Mouse (Mus musculus) CH12.LX (cell line): ENCODE data around the gene Hoxa7. TPM values are rescaled to one million over a fixed set of nuclear protein-coding genes. Genes with fewer than 3 reads are reported as not detected.

Source experiments
- DNase-seq: peaks from one replicate; pipeline ENCODE4 v3.0.0-alpha.2; 2013; ENCODE audit errors: extremely low read depth
- H3K27ac ChIP-seq: 2 replicates; pipeline ENCODE4 v1.5.1; 2012; ENCODE audit warnings: low read depth, mild to moderate bottlenecking, control low read depth, moderate library complexity; ENCODE audit not compliant: insufficient read depth
- H3K27me3 ChIP-seq: replicated peaks from 2 replicates; pipeline ENCODE3; 2012; ENCODE audit warnings: inconsistent platforms
- H3K36me3 ChIP-seq, 2 experiments: replicated peaks in 1 of 2; 2 replicates each; pipeline versions ENCODE3 to v1.6.1; 2012; ENCODE audit warnings: inconsistent platforms in 1 of 2, low read length in 1 of 2, mild to moderate bottlenecking in 1 of 2, mixed read lengths in 1 of 2, moderate library complexity in 1 of 2; ENCODE audit not compliant: control insufficient read depth in 1 of 2, insufficient read depth in 1 of 2
- H3K4me1 ChIP-seq, 2 experiments: 2 replicates each; pipeline ENCODE4 v1.6.1; 2012; ENCODE audit warnings: inconsistent platforms in 1 of 2, moderate library complexity in 1 of 2; ENCODE audit not compliant: insufficient read depth in 2 of 2, control insufficient read depth in 1 of 2
- H3K4me2 ChIP-seq: 2 replicates; pipeline ENCODE4 v1.6.1; 2012; ENCODE audit warnings: low read depth, mild to moderate bottlenecking, control low read depth; ENCODE audit not compliant: poor library complexity, insufficient read depth, severe bottlenecking
- H3K4me3 ChIP-seq, 3 experiments: fragments of 150-350 bp in 1 of 3; sonication (generic) in 1 of 3; replicated peaks in 1 of 3; 2 replicates each; pipeline versions ENCODE3 to v1.5.1; 2011 to 2012; ENCODE audit warnings: low read depth in 2 of 3, low read length in 2 of 3, mild to moderate bottlenecking in 2 of 3, moderate library complexity in 2 of 3, control low read depth in 1 of 3, improper control_type of control experiment in 1 of 3, inconsistent platforms in 1 of 3, mixed read lengths in 1 of 3; ENCODE audit not compliant: poor library complexity in 1 of 3
- H3K79me2 ChIP-seq: replicated peaks from 2 replicates; pipeline ENCODE4 v1.6.1; 2012; ENCODE audit warnings: mild to moderate bottlenecking, moderate library complexity; ENCODE audit not compliant: control insufficient read depth, poor library complexity, insufficient read depth, severe bottlenecking; ENCODE audit errors: extremely low read depth
- H3K9ac ChIP-seq: 2 replicates; pipeline ENCODE4 v1.6.1; 2012; ENCODE audit warnings: low read depth, mild to moderate bottlenecking, control low read depth, moderate library complexity; ENCODE audit not compliant: insufficient read depth
- H3K9me3 ChIP-seq: replicated peaks from 2 replicates; pipeline ENCODE3; 2012; ENCODE audit warnings: low read length, inconsistent platforms, mixed read lengths
- ELF1 ChIP-seq: IDR thresholded peaks from 2 replicates; pipeline ENCODE4 v1.6.1; 2014; ENCODE audit warnings: low read depth, mild to moderate bottlenecking, inconsistent platforms, low read length, improper control_type of control experiment
- EP300 ChIP-seq: IDR thresholded peaks from 2 replicates; pipeline ENCODE4 v1.6.1; 2011; ENCODE audit warnings: low read length, improper control_type of control experiment
- ETS1 ChIP-seq: conservative IDR thresholded peaks from 2 replicates; pipeline ENCODE4 v1.6.1; 2012; ENCODE audit warnings: low read depth, mild to moderate bottlenecking, inconsistent platforms, low read length, improper control_type of control experiment, moderate library complexity
- HCFC1 ChIP-seq: IDR thresholded peaks from 2 replicates; pipeline ENCODE4 v1.6.1; 2012; ENCODE audit warnings: low read depth, mild to moderate bottlenecking, inconsistent platforms, low read length, improper control_type of control experiment
- IRF4 ChIP-seq: IDR thresholded peaks from 2 replicates; pipeline ENCODE4 v1.6.1; 2014; ENCODE audit warnings: low read depth, mild to moderate bottlenecking, inconsistent platforms, low read length, improper control_type of control experiment
- MAFK ChIP-seq: IDR thresholded peaks from 2 replicates; pipeline ENCODE4 v1.6.1; 2011; ENCODE audit warnings: low read length, improper control_type of control experiment; ENCODE audit not compliant: insufficient replicate concordance
- MAZ ChIP-seq: IDR thresholded peaks from 2 replicates; pipeline ENCODE4 v1.6.1; 2012; ENCODE audit warnings: low read depth, mild to moderate bottlenecking, inconsistent platforms, low read length, improper control_type of control experiment, moderate library complexity
- MYC ChIP-seq: IDR thresholded peaks from 2 replicates; pipeline ENCODE4 v1.6.1; 2011; ENCODE audit warnings: low read depth, mild to moderate bottlenecking, improper control_type of control experiment, low read length
- NELFE ChIP-seq: IDR thresholded peaks from 2 replicates; pipeline ENCODE4 v1.6.1; 2011; ENCODE audit warnings: low read depth, low read length, improper control_type of control experiment
- RAD21 ChIP-seq: IDR thresholded peaks from 2 replicates; pipeline ENCODE4 v1.6.1; 2011; ENCODE audit warnings: low read depth, mild to moderate bottlenecking, low read length, improper control_type of control experiment, moderate library complexity
- SMC3 ChIP-seq: IDR thresholded peaks from 2 replicates; pipeline ENCODE4 v1.6.1; 2011; ENCODE audit warnings: low read depth, low read length, improper control_type of control experiment
- UBTF ChIP-seq: IDR thresholded peaks from 2 replicates; pipeline ENCODE4 v1.6.1; 2012; ENCODE audit warnings: low read depth, mild to moderate bottlenecking, inconsistent platforms, low read length, improper control_type of control experiment, moderate library complexity
- USF1 ChIP-seq: IDR thresholded peaks from 2 replicates; pipeline ENCODE4 v1.6.1; 2014; ENCODE audit warnings: low read depth, mild to moderate bottlenecking, inconsistent platforms, low read length, improper control_type of control experiment
- ZC3H11A ChIP-seq: IDR thresholded peaks from 2 replicates; pipeline ENCODE4 v1.6.1; 2012; ENCODE audit warnings: low read depth, mild to moderate bottlenecking, inconsistent platforms, low read length, improper control_type of control experiment
- ZKSCAN1 ChIP-seq: IDR thresholded peaks from 2 replicates; pipeline ENCODE4 v1.6.1; 2012; ENCODE audit warnings: low read depth, inconsistent platforms, low read length, improper control_type of control experiment, borderline replicate concordance
- ZNF384 ChIP-seq: IDR thresholded peaks from 2 replicates; pipeline ENCODE4 v1.6.1; 2012; ENCODE audit warnings: low read depth, low read length, improper control_type of control experiment, inconsistent platforms
- dilution Hi-C: fragments of 300-500 bp; cut with MboI; formaldehyde crosslinking; loops from 2 replicates; pipeline ENCODE4 v1.14.3; 2020; ENCODE audit warnings: low sequenced_read_pairs; ENCODE audit not compliant: extremely low pct_unique_long_range_greater_than_20kb, extremely low pct_ligation_motif_present
- in situ Hi-C: fragments of 300-500 bp; cut with MboI; formaldehyde crosslinking; loops from 3 replicates; pipeline ENCODE4 v1.14.3; 2019; ENCODE audit warnings: low sequenced_read_pairs, low pct_ligation_motif_present, low pct_unique_long_range_greater_than_20kb, mixed read lengths
- polyA plus RNA-seq: library from polyadenylated mRNA; unstranded; fragments of >175 nt; gene quantifications from 2 replicates; pipeline ENCODE4 v1.2.1, GENCODE M21; 2012; ENCODE audit warnings: low read depth; ENCODE audit not compliant: insufficient read length
- total RNA-seq, 2 experiments: library from RNA; depleted of rRNA; stranded (reverse); fragments of 300-350 nt in 1 of 2; fragments of >200 nt in 1 of 2; gene quantifications; 2 replicates each; pipeline ENCODE4 v1.2.3; 2012 to 2014

Gene Hoxa7
- total and polyA plus RNA-seq, 3 experiments: 1.0 to 1.4 (median 1.1) TPM

- Histone ChIP-seq H3K36me3 (peaks cover 11 to 77% of the 10 kb centered on the region in 2 experiments), H3K9me3 (peaks cover 58% of the 10 kb centered on the region), H3K4me3 (no peak overlapping the region), H3K79me2 (no peaks in the 10 kb centered on the region), H3K4me2 (no peak overlapping the region), H3K27ac (no peak overlapping the region), H3K27me3 (no peaks in the 10 kb centered on the region), H3K4me1 (no peaks in the 10 kb centered on the region), H3K9ac (no peak overlapping the region)
- TF ChIP-seq NELFE (no peak), ZC3H11A (no peak), RAD21 (no peak), ZKSCAN1 (no peak), ELF1 (no peak), SMC3 (no peak), ETS1 (no peak), MAZ (no peak), EP300 (no peak), HCFC1 (no peak), IRF4 (no peak), USF1 (no peak)
- DNase-seq: no peak
- in situ Hi-C loops (no loop called here), dilution Hi-C loops (no loop called here)
Observed at GRCm38 (mm10) chr6:52232568-52232965, 10.9 kb upstream of the Hoxa7 start.

- Histone ChIP-seq H3K9me3 (peaks cover 58% of the 10 kb centered on the region), H3K4me2 (no peak overlapping the region), H3K36me3 (peaks cover 11 to 77% of the 10 kb centered on the region in 2 experiments), H3K79me2 (no peaks in the 10 kb centered on the region), H3K4me1 (no peaks in the 10 kb centered on the region), H3K4me3 (no peak overlapping the region), H3K9ac (no peak overlapping the region), H3K27me3 (no peaks in the 10 kb centered on the region), H3K27ac (no peak overlapping the region)
- no peak for DNase-seq
- in situ Hi-C loops (no loop called here), dilution Hi-C loops (no loop called here)
- TF ChIP-seq ZNF384 (no peak), UBTF (no peak), MYC (no peak), ETS1 (no peak), ZC3H11A (no peak), MAFK (no peak)
Observed at GRCm38 (mm10) chr6:52231885-52232567, 10.4 kb upstream of the Hoxa7 start.
